Mouse (Mus musculus): ENCODE results near the gene Gm5105.

Gene Gm5105

GRCm38 (mm10) chr3:138026286-138026685, 40.9 kb downstream of the Gm5105 start:
- peak; percentile 24 for DNase-seq (ENCODE audit: low spot score)

- no peak for DNase-seq (ENCODE audit: low spot score)
Observed at GRCm38 (mm10) chr3:138022651-138023050, 44.5 kb downstream of the Gm5105 start.

DNA sequence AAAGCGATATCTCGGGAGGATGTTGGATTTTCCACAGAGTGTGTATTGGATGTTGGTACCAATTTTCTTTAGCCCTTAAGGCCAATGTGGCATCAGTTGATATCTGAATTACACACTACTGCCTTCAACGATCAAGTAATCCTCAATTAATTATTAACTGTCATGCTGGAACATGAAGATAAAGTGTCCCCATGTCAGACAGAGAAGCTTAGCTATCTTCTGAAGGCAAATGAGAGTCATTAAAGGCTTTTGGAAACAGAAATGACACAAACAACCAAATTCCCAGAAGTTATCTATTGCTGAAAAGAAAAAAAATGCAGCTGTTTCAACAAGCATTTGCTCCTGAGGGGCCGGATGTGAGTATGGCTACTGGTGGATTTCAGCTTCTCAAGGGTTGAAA, 45.2 kb downstream of the Gm5105 start:
- no peak for DNase-seq (ENCODE audit: low spot score)

- DNase-seq (ENCODE audit: low spot score): no peak
Observed at GRCm38 (mm10) chr3:138016810-138017209, 50.4 kb downstream of the Gm5105 start.

DNA sequence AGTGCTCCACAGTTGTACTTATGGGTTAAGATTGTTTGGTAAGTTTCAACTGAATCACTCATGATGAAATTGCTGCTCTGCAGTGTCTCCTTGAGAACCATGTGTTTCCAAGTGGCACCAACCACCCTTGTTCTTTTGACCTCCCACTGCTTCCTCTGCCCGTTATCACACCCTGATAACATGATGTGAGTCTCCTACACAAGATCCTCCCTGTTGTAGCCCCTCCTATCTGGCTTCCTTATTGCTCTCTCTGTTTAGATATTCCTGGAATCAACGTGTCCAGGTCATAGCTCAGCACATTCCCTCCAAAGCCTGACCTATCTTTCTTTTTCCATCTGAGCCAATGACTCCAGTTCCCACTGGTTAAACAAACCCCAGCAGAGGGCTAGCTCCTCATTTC, 52.5 kb downstream of the Gm5105 start:
- DNase-seq (ENCODE audit: low spot score): peak; percentile 35

DNA sequence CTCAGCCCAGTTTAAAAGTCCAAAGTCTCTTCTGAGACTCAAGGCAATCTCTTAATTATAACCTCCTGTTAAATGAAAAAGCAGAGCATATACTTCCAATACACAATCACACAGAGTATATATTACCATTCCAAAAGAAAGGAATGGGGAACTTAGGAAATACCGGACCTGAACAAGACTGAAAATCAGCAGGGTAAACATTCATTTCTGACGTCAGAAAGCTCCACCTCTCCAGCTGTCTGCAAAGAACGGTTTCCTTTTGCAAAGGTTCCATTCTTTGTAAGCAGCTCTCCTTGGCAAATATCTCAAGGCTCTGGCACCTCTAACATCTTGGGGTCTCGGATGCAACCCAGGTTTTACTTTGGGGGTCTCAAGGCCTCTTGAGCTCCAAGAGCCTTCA, 54.8 kb downstream of the Gm5105 start:
- no peak for DNase-seq (ENCODE audit: low spot score)

DNA sequence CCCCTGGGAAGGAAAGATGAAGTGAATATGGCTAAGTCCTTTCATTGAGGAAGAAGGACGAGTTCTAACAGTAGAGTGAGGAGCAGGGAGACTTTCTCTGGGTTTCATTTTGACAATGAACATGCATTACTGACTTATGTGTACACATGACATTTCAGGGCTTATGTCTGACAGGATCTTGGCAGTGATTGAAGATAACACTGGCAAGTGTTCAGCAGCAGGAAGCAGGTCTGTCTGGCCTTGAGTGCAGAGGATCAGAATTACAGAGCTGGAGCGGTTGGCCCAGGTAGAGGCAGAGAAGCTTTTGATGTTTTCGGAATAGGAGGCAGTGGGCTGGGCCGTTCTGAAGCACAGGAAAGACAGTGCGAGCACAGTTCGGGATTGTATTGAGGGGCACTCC, 59.0 kb downstream of the Gm5105 start:
- no peak for DNase-seq (ENCODE audit: low spot score)

DNA sequence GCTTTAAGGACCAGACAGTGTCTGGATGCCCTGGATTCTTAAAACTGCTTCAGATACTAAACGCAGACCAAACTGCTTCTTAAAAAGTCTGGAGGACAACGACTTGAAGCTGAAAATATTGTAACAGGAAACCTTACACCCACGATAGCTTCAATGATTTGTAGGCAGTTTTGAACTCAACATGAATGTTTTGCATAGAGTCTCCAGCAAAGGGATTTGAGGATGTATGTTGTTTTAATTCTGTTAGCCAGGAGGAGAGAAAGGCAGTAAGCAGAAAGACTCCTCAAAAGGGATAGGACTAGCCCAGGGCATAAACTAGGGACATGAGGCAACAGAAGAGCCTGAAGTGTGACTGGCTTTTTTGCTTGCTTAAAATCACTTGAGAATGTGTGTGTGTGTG, 60.3 kb downstream of the Gm5105 start:
- DNase-seq (ENCODE audit: low spot score): no peak

DNA sequence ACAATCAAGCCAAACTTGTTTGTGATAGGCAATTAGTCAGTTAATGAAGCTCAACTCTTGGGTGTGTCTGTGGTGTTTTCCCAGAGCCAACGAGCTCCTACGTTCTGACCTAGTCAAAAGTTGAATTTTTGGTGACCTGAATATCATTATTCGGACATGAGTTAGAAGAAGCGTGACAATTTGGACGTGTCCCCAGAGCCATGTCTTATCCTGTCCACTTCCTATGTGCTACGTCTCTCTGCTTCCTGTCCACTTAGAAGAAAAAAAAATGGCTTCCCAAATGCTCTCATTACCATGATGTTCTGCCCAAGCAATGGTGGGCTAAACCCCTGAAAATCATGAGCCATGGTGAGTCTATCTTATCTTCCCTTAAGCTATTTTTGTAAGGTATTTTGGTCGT, 63.9 kb downstream of the Gm5105 start:
- DNase-seq (ENCODE audit: low spot score): no peak

GRCm38 (mm10) chr3:138002545-138002944, 64.6 kb downstream of the Gm5105 start:
- DNase-seq (ENCODE audit: low spot score): no peak

GRCm38 (mm10) chr3:138001865-138002264, 65.3 kb downstream of the Gm5105 start:
- DNase-seq (ENCODE audit: low spot score): no peak

DNA sequence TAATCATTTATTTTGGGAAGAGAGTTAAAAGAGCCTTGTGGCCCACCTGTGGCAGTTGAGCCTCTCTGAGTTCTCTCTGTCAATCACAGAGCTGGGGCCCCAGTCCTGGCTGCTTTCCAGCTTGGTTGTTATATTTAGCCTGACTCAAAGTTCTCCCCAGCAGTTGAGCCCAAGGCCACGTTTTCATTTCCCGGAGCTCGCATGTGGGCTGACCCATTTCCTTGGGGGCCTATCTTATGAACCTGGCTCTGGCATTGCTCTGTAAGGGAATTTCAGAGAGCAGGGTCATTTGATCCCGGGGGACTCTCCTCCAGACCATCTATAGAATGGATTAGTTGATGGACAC, 66.5 kb downstream of the Gm5105 start:
- no peak for DNase-seq (ENCODE audit: low spot score)

GRCm38 (mm10) chr3:138000062-138000723, 67.0 kb downstream of the Gm5105 start:
- no peak for DNase-seq (ENCODE audit: low spot score)

DNA sequence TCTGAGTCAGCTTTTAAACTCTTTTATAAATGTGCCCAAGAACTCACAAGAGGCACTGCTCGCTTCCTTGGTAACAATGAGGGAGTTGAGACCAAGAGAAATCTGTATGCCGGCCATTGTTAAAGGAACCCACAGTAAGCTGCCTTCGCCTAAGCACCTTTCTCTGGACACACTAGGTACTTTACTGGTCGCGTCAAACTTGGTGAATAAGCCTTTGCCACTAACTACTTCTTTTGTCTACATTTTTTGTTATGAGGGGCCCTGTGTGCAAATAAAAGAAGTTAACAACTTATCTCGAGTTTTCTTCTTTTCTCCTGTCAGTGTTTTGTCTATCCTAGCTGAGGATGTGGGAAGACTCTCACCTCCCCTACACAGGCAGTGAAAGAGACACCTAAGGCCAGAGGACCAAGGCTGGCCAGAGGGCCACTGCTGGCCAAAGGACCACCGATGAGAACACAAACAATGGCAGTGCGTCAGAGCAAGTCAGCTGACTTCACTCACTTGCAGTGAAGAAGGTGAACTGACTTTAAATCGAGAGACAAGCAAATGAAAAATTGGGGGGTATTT, 67.9 kb downstream of the Gm5105 start:
- peak; percentile 53 for DNase-seq (ENCODE audit: low spot score)
